Mouse (Mus musculus) frontal cortex, adult 2 months (tissue): Measurements from ENCODE around the gene Olfr667. TPM values are rescaled to one million over a fixed set of nuclear protein-coding genes. Genes with fewer than 3 reads are reported as not detected.
"Not testable (repeated sequence)": the region's sequence is repeated elsewhere in the genome, so short reads cannot be mapped to it uniquely, and the experiment has no call there.

ENCODE experiments used
- DNase-seq, 2 experiments: peaks; one replicate each; pipeline ENCODE4 v3.0.0; 2022; ENCODE audit warnings: low spot score in 1 of 2; ENCODE audit errors: extremely low spot score in 1 of 2
- polyA plus RNA-seq: library from polyadenylated mRNA; depleted of rRNA; stranded (reverse); fragments of >200 nt; gene quantifications from 2 replicates; pipeline ENCODE4 v1.2.3, GENCODE M21; 2012; rRNA removed

The Olfr667 gene
- polyA plus RNA-seq, result not detected in 2 replicates

- no peak for DNase-seq
These were observed at the start of gene Olfr667 for GRCm38 (mm10) chr7:104921382-104921781. TSS of gene Olfr667 (minus strand) at chr7:104921482.

GRCm38 (mm10) chr7:104962520-104962919 lies 41.2 kb upstream of the Olfr667 start, which contains the start of gene Olfr670:
TSS of gene Olfr670 (minus strand) at chr7:104962620.
- no peak for DNase-seq

GRCm38 (mm10) chr7:104950234-104950633 lies 29.0 kb upstream of the Olfr667 start:
- DNase-seq, result not testable (repeated sequence)

GRCm38 (mm10) chr7:104933940-104934339 lies 12.7 kb upstream of the Olfr667 start, which contains the start of gene Olfr669:
TSS of gene Olfr669 (plus strand) at chr7:104934240.
- no peak for DNase-seq

GRCm38 (mm10) chr7:104927957-104928356 lies 6.7 kb upstream of the Olfr667 start, which contains the start of gene Olfr668:
TSS of gene Olfr668 (minus strand) at chr7:104928057.
- DNase-seq, result no peak

GRCm38 (mm10) chr7:104895852-104896251 lies 25.4 kb downstream of the Olfr667 start, which contains the start of gene Olfr666:
TSS of gene Olfr666 (minus strand) at chr7:104895952.
- no peak for DNase-seq

GRCm38 (mm10) chr7:104877731-104878130 lies 43.6 kb downstream of the Olfr667 start, which contains the start of gene Olfr665:
TSS of gene Olfr665 (plus strand) at chr7:104878031.
- DNase-seq, result no peak

Other genes with a start within 250 kb of the Olfr667 start
- gene Olfr661, start 235.0 kb downstream of the Olfr667 start, polyA plus RNA-seq, result 0.11 TPM in 1 of 2 replicates, not detected in the other
- not detected in 2 replicates for gene Usp17le, start 144.0 kb downstream of the Olfr667 start, polyA plus RNA-seq
- not detected in 2 replicates for gene Usp17lb, start 78.9 kb downstream of the Olfr667 start, polyA plus RNA-seq
- gene Usp17la, start 64.5 kb downstream of the Olfr667 start, polyA plus RNA-seq, result not detected in 2 replicates
- gene Olfr665, start 43.5 kb downstream of the Olfr667 start, polyA plus RNA-seq, result not detected in 2 replicates
- not detected in 2 replicates for gene Olfr666, start 25.5 kb downstream of the Olfr667 start, polyA plus RNA-seq
- gene Olfr668, start 6.6 kb upstream of the Olfr667 start, polyA plus RNA-seq, result not detected in 2 replicates
- 0.23 TPM in 1 of 2 replicates, not detected in the other for gene Olfr669, start 12.8 kb upstream of the Olfr667 start, polyA plus RNA-seq
- not detected in 2 replicates for gene Olfr670, start 41.1 kb upstream of the Olfr667 start, polyA plus RNA-seq
- gene Olfr671, start 57.6 kb upstream of the Olfr667 start, polyA plus RNA-seq, result not detected in 2 replicates
- not detected in 2 replicates for gene Olfr672, start 80.5 kb upstream of the Olfr667 start, polyA plus RNA-seq
- gene Olfr675, start 107.0 kb upstream of the Olfr667 start, polyA plus RNA-seq, result not detected in 2 replicates
- gene Olfr676, start 111.2 kb upstream of the Olfr667 start, polyA plus RNA-seq, result 0.19 TPM in 1 of 2 replicates, not detected in the other
- gene Olfr677, start 129.9 kb upstream of the Olfr667 start, polyA plus RNA-seq, result not detected in 2 replicates
- gene Olfr678, start 143.0 kb upstream of the Olfr667 start, polyA plus RNA-seq, result not detected in 2 replicates
- not detected in 2 replicates for gene Olfr679, start 159.7 kb upstream of the Olfr667 start, polyA plus RNA-seq
- not detected in 2 replicates for gene Olfr680-ps1, start 171.3 kb upstream of the Olfr667 start, polyA plus RNA-seq
- gene Olfr681, start 195.4 kb upstream of the Olfr667 start, polyA plus RNA-seq, result 0.19 TPM in 1 of 2 replicates, not detected in the other
- 0.15 TPM in 1 of 2 replicates, not detected in the other for gene Olfr683, start 225.5 kb upstream of the Olfr667 start, polyA plus RNA-seq
- 0.11 TPM in 1 of 2 replicates, not detected in the other for gene Olfr684, start 242.2 kb upstream of the Olfr667 start, polyA plus RNA-seq